Mouse (Mus musculus): ENCODE measurements at regions not wholly inside any gene's neighbourhood (a gene's known extent, or its start where the extent isn't known, plus 50 kb on each side); places are given as distances from the start of the nearest gene placed in this dataset.

DNA sequence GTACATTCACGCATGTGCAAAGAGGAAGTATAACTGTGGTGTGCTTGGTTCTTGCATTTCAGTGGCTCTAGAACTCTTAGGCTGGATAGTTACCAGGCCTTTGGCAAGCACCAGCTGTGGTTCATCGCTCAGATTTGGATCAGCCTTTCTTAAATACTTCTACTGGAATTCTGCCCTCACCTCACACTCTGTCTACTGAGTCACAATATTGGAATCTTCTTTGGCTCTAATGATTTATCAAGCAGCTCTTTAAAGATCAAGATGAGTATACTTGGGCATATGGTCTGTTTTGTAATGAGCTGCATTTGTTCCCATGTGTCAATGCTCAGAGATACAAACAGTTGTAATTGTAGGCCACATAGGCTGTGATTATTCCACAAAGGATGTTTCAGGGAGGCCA, 197.5 kb downstream of the Icos start:
- DNase-seq (ENCODE audit: low spot score), result no peak

DNA sequence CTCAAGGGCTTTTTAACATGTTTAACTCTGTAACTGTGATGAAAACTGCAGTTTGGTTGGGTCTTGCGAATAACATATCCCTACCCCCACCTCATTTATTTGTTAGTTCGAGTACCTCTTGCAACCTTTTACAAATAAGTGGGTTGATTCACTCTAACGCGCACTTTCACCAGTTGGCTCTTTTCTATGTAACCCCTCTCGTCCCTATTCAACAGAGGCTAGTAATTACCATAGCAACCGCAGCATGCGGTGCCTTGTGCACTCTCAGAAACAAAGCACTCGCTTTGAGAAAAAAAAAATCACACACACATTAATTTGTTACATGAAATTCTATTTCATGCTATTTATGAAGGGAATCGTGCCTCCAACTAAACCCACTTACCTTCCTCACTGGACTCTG, 201.7 kb downstream of the Icos start:
- no peak for DNase-seq (ENCODE audit: low spot score)

DNA sequence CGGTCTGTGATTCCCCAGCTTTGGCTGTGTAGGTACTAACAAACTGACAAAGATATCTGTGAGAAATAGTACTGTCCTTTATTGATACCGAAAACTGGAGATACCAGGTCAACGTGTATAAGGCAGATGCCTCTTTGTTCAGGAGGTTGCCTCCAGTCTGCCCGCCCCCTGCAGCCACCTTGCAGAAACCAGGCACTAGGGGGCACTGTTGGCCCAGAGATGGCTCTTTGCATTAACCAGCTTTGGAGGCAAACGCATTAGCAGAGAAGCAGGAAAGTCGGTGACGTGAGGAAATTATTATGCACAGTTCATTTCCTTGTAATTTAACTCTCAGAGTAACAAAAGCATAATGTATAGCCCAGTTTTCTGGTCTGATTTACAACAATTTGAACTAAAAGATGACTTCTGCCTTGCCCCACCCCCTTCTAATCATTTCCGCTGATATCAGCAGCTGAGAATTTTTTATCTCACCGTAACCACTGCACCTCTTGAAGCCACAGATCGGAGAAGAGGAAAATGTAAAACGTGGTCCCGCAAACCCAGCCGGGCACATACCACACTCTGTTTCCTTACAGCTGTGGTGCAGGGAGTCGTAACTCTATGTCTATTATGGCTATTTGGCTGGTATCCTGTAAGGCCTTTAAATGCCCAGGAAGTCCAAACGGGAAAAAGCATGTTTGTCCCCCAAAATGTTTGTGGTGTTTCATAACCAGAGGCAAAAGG, 203.5 kb downstream of the Icos start:
- DNase-seq (ENCODE audit: low spot score), result peak; percentile 48

- DNase-seq (ENCODE audit: low spot score), result no peak
Observed at GRCm38 (mm10) chr1:61187381-61188100, 209.8 kb downstream of the Icos start.

- DNase-seq (ENCODE audit: low spot score), result no peak
Observed at GRCm38 (mm10) chr1:61190921-61191320, 213.2 kb downstream of the Icos start.

GRCm38 (mm10) chr1:61198549-61199062, 220.9 kb downstream of the Icos start:
- DNase-seq (ENCODE audit: low spot score), result no peak

DNA sequence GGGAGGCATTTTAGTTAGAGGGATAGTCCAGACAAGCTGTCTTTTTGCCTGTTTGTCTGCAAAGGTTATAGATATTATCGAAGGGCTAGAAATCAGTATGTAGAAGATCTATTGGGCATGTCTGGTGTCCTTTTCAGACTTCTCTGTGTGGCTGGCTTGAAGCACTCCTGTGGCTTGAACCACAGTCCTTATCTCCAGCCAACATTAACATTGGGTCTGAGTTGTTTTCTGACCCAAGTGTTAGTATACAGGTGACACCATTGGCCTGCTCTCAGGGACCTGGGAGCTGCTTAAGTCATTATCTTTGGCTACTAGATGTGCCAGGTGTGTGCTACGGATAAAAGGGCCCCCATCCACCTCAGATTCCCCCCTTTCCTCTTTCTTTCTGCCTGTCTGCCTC, 223.3 kb downstream of the Icos start:
- DNase-seq (ENCODE audit: low spot score), result no peak

DNA sequence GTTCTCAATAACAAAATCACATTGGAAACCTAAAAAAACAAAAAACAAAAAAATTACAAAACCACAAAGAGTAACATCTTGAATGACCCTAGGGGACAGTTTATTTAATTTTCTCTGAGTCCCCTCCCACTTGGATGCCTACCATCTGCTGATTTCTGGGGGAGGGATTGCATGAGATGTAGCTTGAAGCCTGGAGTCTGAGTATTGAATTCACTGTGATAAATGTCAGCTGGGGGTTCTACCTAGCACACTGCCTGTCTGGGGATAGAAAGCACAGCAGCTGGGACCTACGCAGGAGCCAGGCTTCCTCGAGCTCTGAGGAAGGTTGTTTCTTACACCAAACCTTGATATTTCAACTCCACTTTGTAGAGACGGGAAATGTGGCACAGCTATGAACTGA, 224.4 kb downstream of the Icos start:
- no peak for DNase-seq (ENCODE audit: low spot score)

DNA sequence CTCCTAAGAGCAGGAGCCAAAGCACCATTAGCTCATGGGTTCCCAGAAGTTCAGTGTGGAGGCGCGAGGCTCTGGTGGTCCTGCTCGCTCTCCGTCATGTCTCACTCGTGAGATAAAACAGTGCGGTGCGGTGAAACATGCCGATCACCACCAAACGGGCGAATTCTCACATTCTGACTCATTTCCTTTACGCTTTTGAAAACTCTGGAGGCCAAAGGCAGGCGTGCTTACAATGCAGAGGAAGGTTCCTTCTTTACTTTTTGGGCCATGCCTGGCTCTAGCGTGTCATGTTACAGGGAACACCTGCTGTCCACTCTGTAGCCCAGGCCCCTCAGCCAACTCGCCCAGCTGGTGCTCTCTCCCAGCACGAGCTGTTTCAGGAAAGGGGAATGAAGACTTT, 225.4 kb downstream of the Icos start:
- DNase-seq (ENCODE audit: low spot score), result no peak

DNA sequence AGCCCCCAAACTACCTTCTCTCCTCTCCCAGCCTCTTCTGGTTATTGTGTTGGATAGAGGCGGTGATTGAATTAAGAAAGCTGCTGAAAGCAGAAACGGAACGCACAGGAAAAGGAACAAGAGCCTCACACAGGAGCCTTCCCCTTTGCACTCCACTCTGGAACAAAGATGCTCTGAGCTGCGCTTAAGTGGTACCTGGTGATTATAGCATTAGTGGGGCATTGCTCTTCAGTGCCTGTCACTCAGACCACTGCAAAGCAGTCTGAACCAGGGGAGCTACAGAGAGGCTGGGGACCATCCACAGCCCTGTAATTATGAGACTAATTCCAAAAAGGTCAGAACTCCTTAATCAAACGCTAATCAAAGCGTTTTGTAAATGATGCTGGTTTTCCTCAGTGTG, 225.9 kb downstream of the Icos start:
- no peak for DNase-seq (ENCODE audit: low spot score)

- no peak for DNase-seq (ENCODE audit: low spot score)
Observed at GRCm38 (mm10) chr1:61205137-61205536, 227.4 kb downstream of the Icos start.

DNA sequence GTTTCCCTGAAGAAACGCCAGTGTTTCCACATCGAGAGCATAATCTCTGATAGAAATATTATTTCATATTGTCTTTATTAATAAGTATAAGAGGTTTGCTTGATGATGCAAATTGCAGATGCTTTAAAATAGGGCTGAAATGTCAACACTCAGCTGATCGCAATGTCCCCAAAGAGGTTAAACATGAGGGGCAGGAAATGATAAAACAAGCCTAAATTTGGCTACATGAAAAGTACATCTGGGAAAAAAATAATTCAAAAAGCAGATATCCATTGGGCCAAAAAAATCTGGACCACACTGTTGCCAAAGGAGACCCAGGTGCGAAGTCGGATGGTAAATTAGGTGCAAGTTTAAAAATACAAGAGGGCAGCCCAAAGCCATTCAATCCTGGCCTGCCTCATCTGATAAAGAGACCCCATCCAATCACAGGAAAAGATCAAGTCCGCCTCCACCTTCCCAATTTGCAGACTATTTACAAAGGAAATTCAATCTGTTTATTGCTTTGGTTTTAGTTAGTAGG, 229.2 kb downstream of the Icos start:
- no peak for DNase-seq (ENCODE audit: low spot score)

- no peak for DNase-seq (ENCODE audit: low spot score)
Observed at GRCm38 (mm10) chr1:61208386-61208785, 230.7 kb downstream of the Icos start.

GRCm38 (mm10) chr1:61221131-61221530, 243.4 kb downstream of the Icos start:
- DNase-seq (ENCODE audit: low spot score), result no peak

DNA sequence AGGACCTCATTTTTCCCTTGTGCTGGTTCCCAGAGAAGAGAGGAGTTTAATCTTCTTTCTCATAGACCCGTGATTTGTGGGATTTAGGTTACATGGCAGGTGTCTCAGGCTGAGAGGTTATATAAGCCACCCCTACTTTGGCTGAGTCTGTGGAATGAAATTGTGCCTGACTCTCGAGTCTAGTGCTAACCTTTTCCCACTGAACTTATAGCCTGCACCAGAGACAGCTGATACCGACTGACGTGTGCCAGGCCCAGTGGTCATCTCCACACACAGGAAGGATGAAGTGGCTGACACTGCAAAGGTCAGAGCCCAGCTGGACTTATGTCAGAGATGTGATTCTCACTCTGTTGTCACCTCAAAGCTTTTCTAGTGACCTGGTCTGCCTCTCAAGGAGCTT, 251.2 kb downstream of the Icos start:
- DNase-seq (ENCODE audit: low spot score), result no peak

GRCm38 (mm10) chr1:61233001-61233400, 255.3 kb downstream of the Icos start:
- DNase-seq (ENCODE audit: low spot score), result no peak

- no peak for DNase-seq (ENCODE audit: low spot score)
Observed at GRCm38 (mm10) chr1:61233476-61234297, 256.0 kb downstream of the Icos start.

- DNase-seq (ENCODE audit: low spot score), result no peak
Observed at GRCm38 (mm10) chr1:61234298-61234682, 256.6 kb downstream of the Icos start.

DNA sequence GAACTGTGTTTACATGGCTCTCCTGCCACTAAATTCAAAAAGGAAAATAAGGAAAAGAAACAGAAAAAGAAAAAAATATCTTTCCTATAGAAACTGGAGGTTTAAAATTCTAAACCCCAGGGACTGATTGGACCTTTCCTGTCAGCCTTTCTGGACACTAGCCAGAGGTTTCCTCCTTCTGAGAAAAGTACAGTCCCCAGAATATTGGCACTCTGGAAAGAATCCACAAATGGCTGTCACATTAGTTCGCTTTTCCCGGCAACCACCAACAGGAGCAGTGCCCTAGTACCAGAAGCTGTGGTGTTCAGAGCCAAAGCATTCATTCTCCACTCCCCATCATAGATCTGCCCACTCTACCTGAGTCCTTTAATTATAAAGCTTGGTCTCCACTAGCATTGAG, 258.8 kb downstream of the Icos start:
- DNase-seq (ENCODE audit: low spot score), result no peak

GRCm38 (mm10) chr1:61238668-61239067, 260.9 kb downstream of the Icos start:
- peak; percentile 1 for DNase-seq (ENCODE audit: low spot score)

- DNase-seq (ENCODE audit: low spot score), result no peak
Observed at GRCm38 (mm10) chr1:61257561-61257960, 279.8 kb downstream of the Icos start.

- DNase-seq (ENCODE audit: low spot score), result no peak
Observed at GRCm38 (mm10) chr1:61263466-61263865, 285.7 kb downstream of the Icos start.
